Comparison of ENCODE assay signal across 12 mouse cellular contexts in the genomic region with DNA sequence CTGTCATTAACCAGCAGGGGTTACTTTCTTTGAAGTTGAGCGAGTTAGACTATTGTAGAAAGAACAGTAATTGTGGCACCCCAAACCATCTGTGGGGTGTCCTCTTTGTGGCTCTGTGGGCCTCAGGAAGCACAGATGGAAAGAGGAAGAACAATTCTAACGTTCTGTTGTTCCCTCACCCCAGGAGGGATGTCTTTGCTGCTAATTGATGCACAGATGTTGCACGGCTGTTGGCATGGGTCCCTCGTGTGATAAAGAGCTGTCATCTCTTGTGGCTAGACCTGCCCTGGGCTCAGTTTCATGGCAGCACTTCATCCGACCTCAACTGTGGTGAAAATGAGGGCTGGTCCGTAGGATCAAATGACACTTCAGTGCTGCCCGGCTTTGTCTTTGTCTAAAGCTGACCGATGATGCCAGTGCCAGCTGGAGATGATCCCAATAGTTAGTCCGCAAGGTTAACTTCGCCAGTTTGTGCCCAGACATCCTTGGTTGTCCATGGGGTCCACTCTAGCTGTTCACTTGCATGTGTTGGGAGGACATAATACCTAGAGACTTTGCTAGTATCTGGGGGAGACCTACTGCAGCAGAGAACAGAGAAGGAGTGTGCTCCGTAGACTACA.
DNase-seq lines count a peak whose midpoint lies in the region; ATAC-seq lines count a peak whose summit lies in the region.
"Had no signal": no experiment of that assay in that cellular context is flagged by ENCODE, and none has a peak within 500 bp of the region (broad histone marks: within the 10 kb centered on the region; RNA-seq: fewer than 3 reads in every experiment).

No protein-coding gene starts in this region.

- DNase-seq in CD4-positive, CD25-positive, alpha-beta regulatory T cell, adult 2 months (ENCODE audit: low read depth, low spot score) = peak; percentile 17
- DNase-seq in kidney, postnatal 36 days = no peak
- peak; percentile 35 for DNase-seq in MEL-GATA-1-ER (ENCODE audit: extremely low read depth, low read depth)
- DNase-seq in frontal cortex, adult 2 months (ENCODE audit: extremely low spot score in 1 of 2, low spot score in 1 of 2) = no peak

- no peak overlapping the region for H3K9ac ChIP-seq in kidney, embryonic 14.5 days (ENCODE audit: low read depth, low read length)
- H3K9ac ChIP-seq: liver, embryonic 12.5 days; neural tube, embryonic 12.5 days had no signal

- no peak overlapping the region for H3K27ac ChIP-seq in kidney, embryonic 14.5 days (ENCODE audit: low read depth, low read length)
- H3K27ac ChIP-seq: heart, embryonic 15.5 days; liver, embryonic 12.5 days; neural tube, embryonic 12.5 days; stomach, postnatal 0 days had no signal

- no peak overlapping the region for H3K4me2 ChIP-seq in kidney, embryonic 14.5 days (replicated peaks; ENCODE audit: low read depth, low read length)

- no peaks in the 10 kb centered on the region for H3K27me3 ChIP-seq in kidney, embryonic 14.5 days (ENCODE audit: control insufficient read depth, insufficient read depth, low read length)
- H3K27me3 ChIP-seq: heart, embryonic 15.5 days; liver, embryonic 12.5 days; neural tube, embryonic 12.5 days had no signal

- ATAC-seq in CD4-positive, CD25-positive, alpha-beta regulatory T cell, adult 4 months = no peak
- 0 out of 2 replicates have a peak, but pooled peaks have one; percentile 2 for ATAC-seq in kidney, embryonic 14.5 days (ENCODE audit: low FRiP score, low TSS enrichment)
- ATAC-seq in megakaryocyte, adult 5-6 weeks (ENCODE audit: poor library complexity, severe bottlenecking) = peak; percentile 27; the same call in 1 of the 2 replicates
- no peak for ATAC-seq in frontal cortex, adult (ENCODE audit: low TSS enrichment)

- H3K9me3 ChIP-seq in kidney, embryonic 14.5 days (ENCODE audit: control insufficient read depth, low read length) = no peaks in the 10 kb centered on the region
- H3K9me3 ChIP-seq: heart, embryonic 15.5 days; liver, embryonic 12.5 days; neural tube, embryonic 12.5 days had no signal

- H3K4me3 ChIP-seq in kidney, embryonic 14.5 days (ENCODE audit: low read length) = no peak overlapping the region
- H3K4me3 ChIP-seq: neural tube, embryonic 12.5 days had no signal

- H3K36me3 ChIP-seq in kidney, embryonic 14.5 days (ENCODE audit: control insufficient read depth, insufficient read depth, low read length) = no peaks in the 10 kb centered on the region
- H3K36me3 ChIP-seq: heart, embryonic 15.5 days; liver, embryonic 12.5 days; neural tube, embryonic 12.5 days had no signal

- WGBS in kidney, embryonic 14.5 days = 42% methylated on average over 11 of the region's 11 CpGs

- H3K4me1 ChIP-seq in kidney, embryonic 14.5 days (ENCODE audit: control insufficient read depth, insufficient read depth, low read length) = no peaks in the 10 kb centered on the region
- H3K4me1 ChIP-seq: heart, embryonic 15.5 days; liver, embryonic 12.5 days had no signal

Comparison
In these comparisons a context has a peak if more than half of its experiments do, and no peak if none do; other contexts are left out.
1. DNase-seq: peak in CD4-positive, CD25-positive, alpha-beta regulatory T cell, adult 2 months (single experiment) and MEL-GATA-1-ER (single experiment); none in kidney, postnatal 36 days (0 of 2) and frontal cortex, adult 2 months (0 of 2).
2. ATAC-seq: peak in kidney, embryonic 14.5 days (single experiment) and megakaryocyte, adult 5-6 weeks (single experiment); none in CD4-positive, CD25-positive, alpha-beta regulatory T cell, adult 4 months (single experiment) and frontal cortex, adult (single experiment).